Mouse (Mus musculus): ENCODE results near the gene Cdh11.
"Not testable (repeated sequence)": the region's sequence is repeated elsewhere in the genome, so short reads cannot be mapped to it uniquely, and the experiment has no call there.

The Cdh11 gene

DNA sequence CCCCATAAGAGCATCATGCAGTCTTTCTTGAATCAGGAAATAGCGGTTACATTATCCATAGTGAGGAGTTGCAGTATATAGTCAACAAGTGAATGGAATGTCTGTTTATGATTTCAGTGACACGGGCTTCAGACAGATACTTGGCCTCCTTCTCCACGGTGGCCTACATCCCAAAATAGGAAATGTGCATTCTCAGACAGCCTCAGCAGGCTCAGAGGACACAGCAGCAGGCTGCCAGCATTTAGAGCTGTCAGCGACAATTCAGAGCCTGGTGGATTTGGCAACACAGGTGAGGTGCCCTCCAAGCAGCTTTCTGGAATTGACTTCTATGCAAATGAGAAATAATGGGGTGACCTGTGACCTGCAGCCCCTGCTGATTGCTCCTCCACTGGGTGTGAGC, 69.5 kb downstream of the Cdh11 start:
- no peak for DNase-seq (ENCODE audit: low spot score in 2 of 2)

DNA sequence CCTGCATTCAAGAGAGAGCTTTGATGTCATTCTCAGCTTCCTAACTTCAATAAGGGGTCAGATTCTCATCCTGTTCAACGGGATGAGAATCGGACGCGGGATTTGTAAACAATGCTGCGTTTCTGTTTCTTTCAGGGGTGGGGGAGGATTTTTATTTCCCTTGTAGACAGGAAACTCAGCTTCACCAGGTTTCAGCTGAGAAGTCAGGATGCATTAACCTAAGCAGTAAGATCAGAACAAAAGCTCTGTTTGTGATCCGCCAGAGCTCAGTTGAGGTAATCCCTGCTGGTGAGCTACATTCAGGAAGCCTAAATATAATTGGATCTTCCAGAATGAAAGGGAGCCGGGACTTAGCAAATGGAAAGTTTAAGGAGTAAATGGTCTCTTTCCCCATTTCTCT, 78.1 kb downstream of the Cdh11 start:
- DNase-seq (ENCODE audit: low spot score in 2 of 2) = no peak

DNA sequence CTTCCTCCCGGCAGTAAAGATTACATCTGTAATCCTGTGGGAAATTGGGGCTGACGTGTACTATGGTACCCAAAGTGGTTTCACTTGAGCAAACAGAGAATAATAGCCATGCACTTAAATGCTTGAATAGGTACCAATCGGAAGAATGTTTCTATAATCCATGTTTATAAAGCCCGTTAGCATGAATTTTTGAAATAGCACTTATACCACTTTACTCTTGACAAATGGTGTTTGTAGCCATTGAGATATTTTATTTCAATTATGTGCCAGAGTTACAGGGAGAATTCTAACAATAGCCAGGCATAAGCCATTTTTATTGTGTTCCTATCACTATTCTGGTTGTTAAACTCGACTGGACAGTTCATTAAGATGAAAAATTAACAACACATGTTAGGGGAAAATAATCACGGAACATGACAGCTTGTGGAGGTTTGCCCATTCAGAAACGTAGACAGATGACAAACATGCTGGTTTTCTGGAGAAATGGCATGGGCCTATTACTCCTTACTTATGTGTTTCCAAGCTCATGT, 80.0 kb downstream of the Cdh11 start:
- DNase-seq (ENCODE audit: low spot score in 2 of 2) = no peak

DNA sequence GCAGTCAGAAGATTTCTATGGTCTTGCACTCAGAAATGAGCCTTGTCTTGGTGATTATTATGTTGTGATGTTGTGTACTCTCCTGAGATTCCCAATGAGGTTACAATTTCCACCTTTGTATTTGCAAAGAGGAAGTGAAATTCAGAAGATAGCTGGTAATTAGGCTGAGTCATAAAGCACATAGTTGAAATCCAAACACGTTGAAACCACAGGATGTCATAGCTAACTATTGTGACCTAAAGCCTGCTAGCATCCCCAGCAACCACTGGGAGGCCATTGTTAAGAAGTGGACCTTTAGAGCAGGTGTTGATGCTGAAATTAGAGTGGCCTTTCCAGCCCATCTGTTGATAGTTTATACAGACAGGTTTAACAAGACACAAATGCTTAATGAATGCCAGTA, 85.2 kb downstream of the Cdh11 start:
- DNase-seq (ENCODE audit: low spot score in 2 of 2) = no peak

DNA sequence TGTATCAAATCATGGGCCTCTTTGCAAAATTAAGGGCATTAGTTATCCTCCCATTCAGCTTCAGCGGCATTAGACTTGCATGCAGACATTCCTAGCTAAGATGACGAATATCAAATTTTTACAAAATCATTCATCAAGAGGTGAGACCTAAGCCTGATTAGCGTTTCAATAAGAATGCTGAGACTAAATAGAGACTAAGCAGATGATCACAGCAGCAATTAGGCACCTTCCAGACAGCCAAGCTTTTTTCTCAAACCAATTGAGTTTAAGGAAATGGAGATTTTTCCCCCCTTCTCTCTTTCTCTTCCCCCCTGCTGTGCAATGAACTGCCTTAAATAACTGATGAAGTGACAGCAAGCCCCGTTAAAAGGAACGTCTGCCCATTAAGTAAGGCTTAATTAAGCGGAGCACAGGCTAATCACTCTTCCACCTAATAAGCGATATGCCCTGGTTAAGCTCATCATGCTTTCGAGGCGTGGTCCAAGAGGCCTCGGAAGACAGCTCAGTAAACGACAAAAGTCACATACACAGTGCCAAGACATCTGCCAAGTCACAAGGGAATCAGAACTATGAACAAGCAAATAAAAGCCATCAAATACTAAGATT, 87.1 kb downstream of the Cdh11 start:
- DNase-seq (ENCODE audit: low spot score in 2 of 2) = no peak

DNA sequence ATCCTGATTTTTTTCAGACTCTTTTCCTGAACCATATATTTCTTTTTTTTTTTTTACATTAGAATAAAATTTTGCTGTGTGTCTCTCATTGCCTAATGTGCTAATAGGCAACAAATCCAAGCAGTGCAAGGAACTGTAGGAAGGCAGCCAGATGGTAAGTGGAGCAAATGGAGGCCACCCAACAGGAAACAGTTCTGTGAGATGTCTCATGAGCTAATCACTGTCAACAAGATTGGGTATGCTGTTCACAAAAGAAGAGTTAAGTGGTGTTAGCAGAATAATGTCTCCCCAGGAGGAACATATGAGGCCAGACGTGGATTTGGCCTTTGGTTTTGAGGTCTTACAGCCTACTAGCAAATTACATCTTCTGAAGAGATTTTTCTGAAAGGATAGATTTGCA, 92.0 kb downstream of the Cdh11 start:
- no peak for DNase-seq (ENCODE audit: low spot score in 2 of 2)

DNA sequence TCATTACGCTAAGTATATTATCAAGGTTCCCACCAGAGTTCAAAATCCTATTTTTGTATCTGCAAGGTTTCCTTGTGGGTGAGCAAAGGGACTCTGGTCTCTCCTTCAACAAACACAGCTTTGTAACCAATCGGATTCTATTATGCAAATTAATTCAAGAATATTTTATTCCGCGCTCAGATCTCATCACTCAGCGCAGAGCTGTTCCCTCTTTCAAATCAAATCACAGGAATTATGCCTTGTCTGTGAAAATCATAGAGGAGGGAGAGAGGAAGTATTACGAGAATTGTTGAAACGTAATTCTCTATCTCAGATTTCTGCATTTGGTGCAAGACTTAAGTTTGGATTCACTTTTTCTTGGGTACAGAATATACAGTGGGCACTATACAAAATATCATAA, 100.0 kb downstream of the Cdh11 start:
- DNase-seq (ENCODE audit: low spot score in 2 of 2) = not testable (repeated sequence)

DNA sequence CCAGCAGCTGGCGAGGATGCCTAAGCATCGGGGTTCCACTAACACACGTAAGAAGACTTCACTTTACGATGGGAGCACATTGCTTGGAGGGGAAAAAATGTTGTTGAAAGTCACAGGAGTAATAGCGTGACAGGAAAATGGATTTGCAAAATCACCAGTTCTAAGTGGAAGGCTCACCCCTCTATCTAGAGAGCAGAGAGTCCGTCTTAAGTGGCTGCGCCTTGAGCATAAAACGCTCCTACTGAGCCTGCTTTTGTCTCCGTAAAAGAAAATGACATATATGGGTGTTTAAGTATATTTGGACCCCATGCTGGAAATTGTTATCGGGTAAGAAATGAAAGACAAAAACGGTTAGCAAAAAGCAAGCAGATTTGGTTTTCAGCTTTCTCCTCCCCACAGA, 100.4 kb downstream of the Cdh11 start:
- no peak for DNase-seq (ENCODE audit: low spot score in 2 of 2)

DNA sequence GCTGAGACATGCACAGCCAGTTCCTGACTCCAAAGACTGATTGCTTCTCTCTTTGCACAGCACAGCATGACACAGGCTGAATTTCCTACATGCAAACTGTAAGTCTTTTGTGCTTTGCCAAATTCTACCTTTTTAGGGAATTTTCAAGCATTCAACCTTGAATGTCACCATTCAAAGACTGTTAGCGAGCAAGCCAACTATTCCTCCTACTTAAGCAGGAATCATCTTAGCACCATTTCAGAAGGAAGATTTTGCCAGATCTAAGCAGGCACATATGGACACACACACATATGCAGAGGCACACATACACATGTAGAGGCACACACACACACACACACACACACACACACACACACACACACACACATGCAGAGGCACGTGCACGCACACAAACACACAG, 108.3 kb downstream of the Cdh11 start:
- no peak for DNase-seq (ENCODE audit: low spot score in 2 of 2)

DNA sequence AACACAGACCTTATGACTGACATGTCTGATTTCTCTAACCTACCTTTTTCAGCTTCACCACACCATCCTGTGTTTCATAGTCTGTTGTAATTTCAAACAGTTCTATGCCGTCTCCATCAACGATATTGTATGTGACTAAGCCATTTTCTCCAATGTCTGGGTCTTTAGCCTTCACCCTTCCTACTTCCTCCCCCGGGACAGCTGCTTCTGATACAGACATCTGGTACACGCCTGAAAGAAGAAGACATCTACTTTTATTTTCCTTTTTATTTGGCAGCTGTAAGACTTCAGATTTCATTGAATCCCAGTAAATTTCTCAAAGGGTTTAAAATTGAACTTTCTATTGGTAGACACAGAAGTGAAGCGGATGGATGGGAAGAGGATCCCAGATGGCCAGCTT, 120.9 kb downstream of the Cdh11 start:
- peak in 1 of 2 experiments; percentile 38 for DNase-seq (ENCODE audit: low spot score in 2 of 2)

DNA sequence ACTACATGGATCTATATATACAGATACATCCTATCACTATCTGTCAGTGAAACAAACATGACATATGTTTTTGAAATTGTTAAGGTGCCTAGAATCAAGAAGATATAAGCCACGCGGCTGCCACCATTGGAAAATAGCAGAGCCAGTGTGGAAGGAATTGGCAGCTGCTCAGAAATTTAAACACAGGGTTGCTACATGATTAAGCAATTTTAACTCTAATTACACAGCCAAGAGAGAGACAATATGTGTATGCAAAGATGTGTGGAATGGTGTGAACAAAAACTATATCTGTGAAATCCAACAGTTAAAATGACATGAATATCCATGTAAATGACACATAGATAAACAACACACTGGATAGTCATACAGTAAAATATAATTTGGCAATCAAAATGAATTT, 128.9 kb downstream of the Cdh11 start:
- no peak for DNase-seq (ENCODE audit: low spot score in 2 of 2)

DNA sequence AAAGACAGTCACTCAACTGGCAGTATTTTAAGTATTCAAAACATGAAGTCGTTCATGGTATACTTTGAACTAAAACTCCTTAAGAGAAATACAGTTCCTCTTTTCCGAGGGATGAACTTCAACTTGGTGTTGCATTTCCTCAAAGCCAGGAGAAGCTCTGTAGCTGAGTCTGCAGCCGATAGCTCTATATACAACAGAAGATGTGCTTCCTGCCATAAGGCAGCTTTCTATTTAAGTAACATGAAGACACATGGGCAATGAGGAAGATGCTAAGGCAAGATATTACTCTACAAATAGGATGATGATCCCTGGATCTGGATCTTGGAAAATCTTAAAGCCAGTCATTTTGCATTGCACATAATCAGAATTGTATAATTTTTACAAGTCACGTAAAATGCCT, 133.5 kb downstream of the Cdh11 start:
- no peak for DNase-seq (ENCODE audit: low spot score in 2 of 2)

DNA sequence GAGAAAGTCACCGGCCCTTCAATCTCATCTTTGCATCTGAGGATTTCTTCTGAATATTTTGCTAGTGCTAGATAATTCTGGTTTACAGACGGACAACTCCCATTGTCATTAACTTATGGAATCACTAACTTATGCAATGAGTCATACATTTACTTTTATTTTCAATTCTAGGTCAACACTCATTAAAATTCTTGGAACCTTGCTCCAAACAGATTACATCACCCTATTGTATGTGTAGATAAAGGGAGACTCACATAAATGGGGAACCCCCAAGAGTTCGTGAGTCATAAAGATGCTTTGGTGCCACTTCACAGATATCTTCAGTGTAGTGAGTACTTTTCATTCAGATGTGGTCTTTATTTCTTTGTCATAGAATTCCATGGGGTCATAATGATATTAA, 158.3 kb downstream of the Cdh11 start:
- DNase-seq (ENCODE audit: low spot score in 2 of 2) = no peak

DNA sequence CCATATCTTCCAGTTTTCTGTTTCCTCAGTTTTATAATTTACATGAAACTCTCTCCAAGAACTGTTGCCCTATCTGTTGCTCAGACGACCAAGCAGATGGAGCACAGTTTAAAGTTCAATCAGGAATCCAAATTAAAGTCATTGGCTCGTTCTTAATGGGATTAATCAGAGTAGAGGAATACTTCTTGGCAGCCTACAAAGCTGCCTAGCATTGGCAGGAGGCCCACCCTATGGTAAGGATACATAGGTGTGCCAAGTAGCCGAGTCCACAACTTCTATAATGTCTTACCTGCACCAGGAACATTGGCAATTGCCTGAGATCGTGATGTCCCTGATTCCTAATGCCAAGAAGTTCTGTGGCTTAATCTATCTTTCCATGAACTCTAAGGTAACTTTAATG, 173.3 kb downstream of the Cdh11 start:
- no peak for DNase-seq (ENCODE audit: low spot score in 2 of 2)

DNA sequence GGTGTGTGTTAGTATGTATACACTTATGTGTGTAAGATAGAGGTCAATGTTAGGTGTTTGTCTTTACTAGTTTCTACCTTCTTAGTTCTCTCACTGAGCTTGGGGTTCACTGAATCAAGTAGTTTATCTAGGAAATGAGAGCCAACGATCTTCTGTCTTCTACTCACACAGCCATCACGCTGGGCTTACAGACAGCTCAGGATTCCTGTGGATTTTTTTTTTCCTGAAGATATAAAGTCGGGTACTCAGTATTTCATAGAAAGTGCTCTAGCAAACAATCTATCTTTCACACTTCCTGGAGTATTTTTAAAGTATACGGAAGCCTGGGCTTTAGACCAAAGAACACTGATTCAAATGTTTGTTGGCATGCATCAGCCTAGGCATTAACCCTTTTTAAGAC, 184.1 kb downstream of the Cdh11 start:
- peak in 1 of 2 experiments; percentile 5 for DNase-seq (ENCODE audit: low spot score in 2 of 2)

DNA sequence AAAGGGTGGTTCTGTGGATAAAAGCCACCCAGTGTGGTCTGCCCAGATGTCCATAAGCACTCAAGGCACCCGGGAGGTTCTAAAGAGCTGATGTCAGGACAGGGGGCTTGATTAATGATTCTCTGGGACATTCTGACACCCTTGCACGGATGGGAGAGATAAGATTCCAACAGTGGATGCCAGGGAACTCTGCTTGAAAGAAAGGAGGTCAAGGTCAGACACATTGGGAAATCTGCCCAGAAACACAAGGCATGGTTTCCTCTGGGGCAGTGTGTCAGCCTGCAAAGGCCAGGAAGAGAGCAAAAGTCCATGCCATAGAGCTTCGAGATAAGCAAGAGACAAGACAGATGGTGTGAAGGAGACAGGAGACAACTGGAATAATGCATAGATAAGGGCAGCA, 188.9 kb downstream of the Cdh11 start:
- DNase-seq (ENCODE audit: low spot score in 2 of 2) = no peak

DNA sequence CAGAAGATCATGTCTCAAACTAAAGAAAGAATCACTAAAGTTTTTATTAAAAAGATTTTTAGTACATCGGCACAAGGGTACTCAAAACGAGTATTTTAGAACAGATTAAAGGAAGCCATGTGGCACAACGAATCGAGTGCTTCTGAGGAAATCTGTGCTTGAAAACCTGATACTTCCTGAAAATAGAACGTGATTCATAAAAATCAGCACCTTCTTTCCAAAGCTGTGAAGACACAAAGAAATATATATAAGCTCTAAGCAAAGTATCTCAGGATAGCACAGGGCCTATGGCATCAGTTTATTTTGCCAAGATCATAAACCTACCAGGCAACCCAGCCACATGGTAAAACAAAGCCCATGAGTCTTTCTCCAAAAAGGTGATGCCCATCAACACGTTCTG, 191.5 kb downstream of the Cdh11 start:
- no peak for DNase-seq (ENCODE audit: low spot score in 2 of 2)
